Mouse (Mus musculus) G1E (cell line): ENCODE measurements at regions not wholly inside any gene's neighbourhood (a gene's known extent, or its start where the extent isn't known, plus 50 kb on each side); places are given as distances from the start of the nearest gene placed in this dataset.

Source experiments
- ATAC-seq: 2 replicates; pipeline ENCODE4 v1.8.0; 2016; ENCODE audit warnings: mild to moderate bottlenecking; ENCODE audit not compliant: insufficient number of reproducible peaks, poor library complexity, low FRiP score, severe bottlenecking; ENCODE audit errors: extremely low read depth
- DNase-seq: peaks from one replicate; pipeline ENCODE4 v3.0.0; 2012; ENCODE audit warnings: low spot score
- H3K27me3 ChIP-seq: 2 replicates; pipeline ENCODE4 v1.6.1; 2012; ENCODE audit warnings: mild to moderate bottlenecking, low read length, inconsistent platforms; ENCODE audit not compliant: insufficient read depth
- H3K36me3 ChIP-seq: replicated peaks from 2 replicates; pipeline ENCODE3; 2012; ENCODE audit warnings: mild to moderate bottlenecking, inconsistent platforms
- H3K4me1 ChIP-seq: 2 replicates; pipeline ENCODE4 v1.6.1; 2012; ENCODE audit warnings: low read depth, low read length, inconsistent platforms, mixed read lengths; ENCODE audit not compliant: insufficient read depth
- H3K4me3 ChIP-seq: 2 replicates; pipeline ENCODE4 v1.5.1; 2012; ENCODE audit warnings: low read depth, mild to moderate bottlenecking, inconsistent platforms, low read length, moderate library complexity, mixed read lengths
- H3K9me3 ChIP-seq: replicated peaks from 2 replicates; pipeline ENCODE4 v1.6.1; 2012; ENCODE audit warnings: inconsistent platforms
- CTCF ChIP-seq: IDR thresholded peaks from 2 replicates; pipeline ENCODE4 v1.5.1; 2012; ENCODE audit warnings: low read depth, low read length, inconsistent platforms, mixed read lengths
- GATA1 ChIP-seq: IDR thresholded peaks from 2 replicates; pipeline ENCODE4 v1.6.1; 2012; ENCODE audit warnings: borderline replicate concordance, low read length, inconsistent platforms, mixed read lengths
- GATA2 ChIP-seq: IDR thresholded peaks from 2 replicates; pipeline ENCODE4 v1.6.1; 2012; ENCODE audit warnings: low read depth, low read length, inconsistent platforms, borderline replicate concordance
- POLR2AphosphoS5 ChIP-seq: IDR thresholded peaks from 2 replicates; pipeline ENCODE4 v1.6.1; 2012; ENCODE audit warnings: low read depth, low read length, inconsistent platforms; ENCODE audit not compliant: insufficient replicate concordance
- TAL1 ChIP-seq: conservative IDR thresholded peaks from 2 replicates; pipeline ENCODE4 v1.6.1; 2012; ENCODE audit warnings: low read depth, low read length, inconsistent platforms, mixed read lengths

DNA sequence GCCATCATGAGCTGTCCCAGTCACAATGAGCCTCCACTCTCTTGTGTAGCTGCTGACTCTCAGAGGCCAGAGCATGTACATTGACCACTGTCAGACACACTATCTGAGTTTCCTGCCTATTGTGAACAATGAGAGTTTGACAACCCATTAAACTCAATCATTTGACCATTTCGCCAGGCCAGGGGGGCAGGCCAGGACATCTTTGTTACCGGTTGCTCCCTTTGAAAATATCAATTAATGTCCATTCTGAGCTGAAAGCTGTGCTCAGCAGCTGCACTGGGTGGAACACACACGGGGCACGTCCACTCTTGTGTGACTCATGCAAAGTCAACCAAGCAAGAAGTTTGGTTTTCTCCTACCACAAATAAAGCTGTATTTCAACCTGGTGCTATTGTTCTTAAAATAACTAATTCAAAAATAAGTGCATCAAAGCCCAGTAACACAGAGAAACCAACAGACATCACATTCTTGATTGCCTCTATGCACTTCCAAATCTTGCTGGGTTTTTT lies 197.9 kb downstream of the Lmo4 start:
- Histone ChIP-seq H3K4me1 (no peaks in the 10 kb centered on the region), H3K36me3 (no peaks in the 10 kb centered on the region), H3K9me3 (peaks cover 15% of the 10 kb centered on the region), H3K4me3 (no peak overlapping the region), H3K27me3 (no peaks in the 10 kb centered on the region)
- ATAC-seq, result no peak
- DNase-seq, result no peak
- no peak for TF ChIP-seq CTCF
- no peak for TF ChIP-seq GATA2
- TF ChIP-seq POLR2AphosphoS5, result no peak
- TF ChIP-seq TAL1, result no peak
- TF ChIP-seq GATA1, result no peak

DNA sequence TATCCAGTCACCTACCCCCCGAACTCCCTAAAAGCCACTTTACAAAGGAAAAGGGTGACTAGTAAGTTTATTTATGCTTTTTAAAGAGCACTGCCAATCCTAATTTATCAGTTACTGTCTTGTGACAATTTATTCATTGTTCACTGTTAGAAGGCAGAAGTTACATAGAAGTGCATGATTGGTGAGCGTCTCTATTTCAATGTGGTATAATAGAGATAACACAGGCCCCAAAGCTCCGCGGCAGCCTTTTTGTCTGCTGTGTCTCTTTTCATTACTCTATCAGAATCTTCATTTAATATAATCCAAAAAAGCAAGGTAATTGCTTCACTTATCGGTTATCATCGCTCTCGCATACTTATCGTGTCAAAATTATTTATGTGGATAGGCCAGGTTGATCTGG lies 207.1 kb downstream of the Lmo4 start:
- Histone ChIP-seq H3K9me3 (peaks cover 28% of the 10 kb centered on the region), H3K27me3 (no peaks in the 10 kb centered on the region), H3K4me1 (no peaks in the 10 kb centered on the region), H3K36me3 (no peaks in the 10 kb centered on the region), H3K4me3 (no peak overlapping the region)
- ATAC-seq, result no peak
- TF ChIP-seq CTCF, result no peak
- TF ChIP-seq TAL1, result no peak
- no peak for TF ChIP-seq GATA2
- TF ChIP-seq GATA1, result no peak
- TF ChIP-seq POLR2AphosphoS5, result no peak
- DNase-seq, result no peak

DNA sequence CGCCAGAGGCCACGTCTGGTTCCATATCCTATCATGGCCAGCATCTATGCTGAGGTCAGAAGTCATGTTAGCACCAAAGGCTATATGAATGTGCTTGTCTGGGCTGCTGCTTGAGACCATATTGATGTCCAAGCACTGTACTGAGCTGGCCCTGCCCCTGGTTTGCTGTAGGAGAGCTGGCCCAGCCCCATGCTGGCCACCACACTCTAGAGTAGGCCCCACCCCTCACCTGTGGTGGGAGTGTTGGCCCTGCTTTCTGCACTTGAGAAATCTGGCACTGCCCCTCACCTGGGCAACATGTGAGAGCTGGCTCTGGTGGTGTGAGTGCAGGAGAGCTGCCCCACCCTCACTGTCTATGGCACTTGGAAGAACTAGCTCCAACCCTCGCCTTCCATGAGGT lies 210.0 kb downstream of the Lmo4 start:
- ATAC-seq (no peak), DNase-seq (no peak)
- Histone ChIP-seq H3K4me1 (no peaks in the 10 kb centered on the region), H3K4me3 (no peak overlapping the region), H3K27me3 (no peaks in the 10 kb centered on the region), H3K36me3 (no peaks in the 10 kb centered on the region), H3K9me3 (peaks cover 29% of the 10 kb centered on the region)
- TF ChIP-seq GATA2 (no peak), CTCF (no peak), POLR2AphosphoS5 (no peak), GATA1 (no peak), TAL1 (no peak)

DNA sequence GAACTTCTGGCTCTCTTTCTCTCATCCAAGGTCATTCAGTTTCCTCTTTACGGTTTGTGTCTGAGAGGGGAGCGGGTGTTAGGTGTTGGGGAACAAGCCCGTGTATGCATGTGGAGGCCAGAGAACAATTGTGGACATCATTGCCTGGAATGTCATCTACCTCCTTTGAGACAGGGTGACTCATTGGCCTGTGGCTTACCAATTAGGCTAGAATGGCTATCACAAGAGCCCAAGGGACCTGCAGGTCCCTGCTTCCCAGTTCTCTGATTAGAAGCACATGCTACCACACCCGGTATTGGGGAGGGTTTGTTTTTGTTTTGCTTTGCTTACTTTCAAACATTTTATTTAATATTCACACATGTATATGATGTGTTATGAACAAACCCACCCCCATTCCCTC lies 216.0 kb downstream of the Lmo4 start:
- Histone ChIP-seq H3K4me1 (no peaks in the 10 kb centered on the region), H3K9me3 (peaks cover 26% of the 10 kb centered on the region), H3K36me3 (no peaks in the 10 kb centered on the region), H3K27me3 (no peaks in the 10 kb centered on the region), H3K4me3 (no peak overlapping the region)
- no peak for DNase-seq
- ATAC-seq, result no peak
- TF ChIP-seq GATA1 (no peak), CTCF (no peak), TAL1 (no peak), GATA2 (no peak), POLR2AphosphoS5 (no peak)

DNA sequence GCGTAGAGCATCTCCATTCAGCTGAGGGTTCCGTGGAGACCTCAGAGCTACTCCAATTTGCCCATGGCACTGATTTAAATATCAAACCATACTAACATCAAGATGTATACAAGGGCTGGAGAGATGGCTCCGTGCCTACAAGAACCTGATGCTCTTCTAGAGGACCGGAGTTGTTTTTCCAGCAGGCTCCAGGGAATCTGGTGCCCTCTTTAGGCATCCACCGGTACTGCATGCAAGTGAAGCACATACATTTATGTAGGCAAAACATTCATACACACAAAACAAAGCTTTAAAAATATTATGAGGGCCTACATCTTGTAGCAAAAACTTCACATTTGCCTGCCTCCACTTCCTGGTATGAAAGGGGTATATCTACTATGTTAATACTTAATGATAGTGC lies 217.0 kb downstream of the Lmo4 start:
- no peak for ATAC-seq
- DNase-seq, result no peak
- H3K36me3 ChIP-seq, result no peaks in the 10 kb centered on the region

DNA sequence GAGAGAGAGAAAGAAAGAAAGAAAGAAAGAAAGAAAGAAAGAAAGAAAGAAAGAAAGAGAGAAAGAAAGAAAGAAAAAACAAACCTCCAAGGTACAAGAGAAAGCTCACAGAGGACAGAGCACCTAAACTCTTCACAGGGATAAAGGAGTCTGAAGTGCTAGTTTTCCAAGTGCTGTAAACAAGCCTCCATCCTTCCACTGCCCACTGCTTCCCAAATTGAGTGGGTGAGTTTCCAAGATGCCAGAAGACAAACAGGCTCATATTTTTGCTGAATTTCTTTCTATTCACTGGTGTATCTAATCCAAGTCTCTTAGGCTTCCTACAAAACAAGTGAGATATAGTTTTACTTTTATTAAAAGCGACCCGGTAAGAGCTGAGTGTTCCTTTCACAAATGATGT lies 218.2 kb downstream of the Lmo4 start:
- peaks cover 25% of the 10 kb centered on the region for H3K9me3 ChIP-seq
- TF ChIP-seq CTCF (no peak), TAL1 (no peak), POLR2AphosphoS5 (no peak), GATA2 (no peak), GATA1 (no peak)
- H3K36me3 ChIP-seq, result no peaks in the 10 kb centered on the region
- no peaks in the 10 kb centered on the region for H3K4me1 ChIP-seq
- ATAC-seq (no peak), DNase-seq (no peak)
- H3K4me3 ChIP-seq, result no peak overlapping the region
- no peaks in the 10 kb centered on the region for H3K27me3 ChIP-seq

More for the DNA sequence above, 217.0 kb downstream of the Lmo4 start:
- Histone ChIP-seq H3K4me1 (no peaks in the 10 kb centered on the region), H3K27me3 (no peaks in the 10 kb centered on the region), H3K4me3 (no peak overlapping the region), H3K9me3 (peaks cover 26% of the 10 kb centered on the region)
- TF ChIP-seq TAL1 (no peak), GATA1 (no peak), GATA2 (no peak), POLR2AphosphoS5 (no peak), CTCF (no peak)
